In genomic region chr12:89106029-89106733, GRCm38 (mm10) we compare ENCODE assay signal across 8 mouse cellular contexts.
DNase-seq lines count a peak whose midpoint lies in the region; ATAC-seq and TF ChIP-seq lines count a peak whose summit lies in the region.

No protein-coding gene starts in this region.

- ATAC-seq in intestine, embryonic 14.5 days (replicated peaks; ENCODE audit: low FRiP score, low TSS enrichment, low read depth), result peak; percentile 76
- ATAC-seq in erythroid progenitor cell, adult 5-6 weeks (replicated peaks; ENCODE audit: low FRiP score, poor library complexity, severe bottlenecking), result no peak

- H3K36me3 ChIP-seq in intestine, embryonic 14.5 days (ENCODE audit: control insufficient read depth, insufficient read depth, low read length), result no peaks in the 10 kb centered on the region

- no peak overlapping the region for H3K27ac ChIP-seq in cerebellum, adult 2 months (ENCODE audit: insufficient read depth, low read length)
- no peak overlapping the region for H3K27ac ChIP-seq in intestine, embryonic 14.5 days (ENCODE audit: low read depth)

- TF ChIP-seq POLR2A in cerebellum, adult 2 months (IDR thresholded peaks at IDR 0.05; ENCODE audit: borderline replicate concordance, insufficient read depth, low read length), result no peak

- no peaks in the 10 kb centered on the region for H3K9me3 ChIP-seq in intestine, embryonic 14.5 days (ENCODE audit: control insufficient read depth, low read length)

- TF ChIP-seq CTCF in cerebellum, adult 2 months (IDR thresholded peaks at IDR 0.05; ENCODE audit: borderline replicate concordance, insufficient read depth, low read depth, low read length), result peak; percentile 57

- H3K4me3 ChIP-seq in cerebellum, adult 2 months (replicated peaks; ENCODE audit: insufficient read depth, low read depth, low read length), result no peak overlapping the region
- no peak overlapping the region for H3K4me3 ChIP-seq in intestine, embryonic 14.5 days (ENCODE audit: low read depth, low read length)

- H3K9ac ChIP-seq in intestine, embryonic 14.5 days (ENCODE audit: low read length), result no peak overlapping the region

- WGBS in cerebellum, adult 2 months, result 7% methylated on average over 9 of the region's 9 CpGs
- WGBS in intestine, embryonic 14.5 days, result 13% methylated on average over 9 of the region's 9 CpGs

- no peaks in the 10 kb centered on the region for H3K4me1 ChIP-seq in cerebellum, adult 2 months (ENCODE audit: control insufficient read depth, insufficient read depth, low read length)
- no peaks in the 10 kb centered on the region for H3K4me1 ChIP-seq in intestine, embryonic 14.5 days (replicated peaks; ENCODE audit: control insufficient read depth, insufficient read depth, low read length)

- peak; percentile 48 for DNase-seq in R1 (ENCODE audit: low read depth, low spot score)
- DNase-seq in cerebellum, adult 2 months, result peak; percentile 52 to 55
- DNase-seq in forelimb bud, embryonic 11.5 days (ENCODE audit: low read depth, low spot score), result peak; percentile 64
- DNase-seq in intestine, embryonic 14.5 days (ENCODE audit: low spot score), result peak; percentile 80
- peak; percentile 59 to 71 for DNase-seq in left cerebral cortex, adult 8-10 months (ENCODE audit: low spot score in 2 of 2)
- peak; percentile 77 to 80 for DNase-seq in lung, postnatal 4 days
- peak; percentile 76 to 78 for DNase-seq in right cerebral cortex, postnatal 36 days (ENCODE audit: low spot score in 2 of 2)

- H3K4me2 ChIP-seq in intestine, embryonic 14.5 days (ENCODE audit: low read length), result peak overlapping the region; percentile 30

- no peaks in the 10 kb centered on the region for H3K27me3 ChIP-seq in cerebellum, adult 2 months (ENCODE audit: control insufficient read depth, insufficient read depth, low read length)
- no peaks in the 10 kb centered on the region for H3K27me3 ChIP-seq in intestine, embryonic 14.5 days (replicated peaks; ENCODE audit: control insufficient read depth, insufficient read depth, low read length)
